Mouse (Mus musculus) c-Kit-negative CD71-positive TER-119-positive erythroid progenitor cells, embryonic 14.5 days (primary cell): Measurements from ENCODE around the gene Bcl2l1.
A peak's percentile ranks its signal among the peaks of the same experiment; 100 is the strongest.

Experiments
- DNase-seq: peaks from one replicate; pipeline ENCODE4 v3.0.0-alpha.2; 2013; ENCODE audit warnings: low read depth, low spot score

Bcl2l1 gene

GRCm38 (mm10) chr2:152831019-152831878 is at the start of gene Bcl2l1:
Gene Bcl2l1 (minus strand): TSS chr2:152831728.
- peak; percentile 96 for DNase-seq

- no peak for DNase-seq
Observed at GRCm38 (mm10) chr2:152880898-152881297, 49.4 kb upstream of the Bcl2l1 start.

- no peak for DNase-seq
Observed at GRCm38 (mm10) chr2:152878239-152878638, 46.7 kb upstream of the Bcl2l1 start.

GRCm38 (mm10) chr2:152863346-152863745 is 31.8 kb upstream of the Bcl2l1 start:
- DNase-seq, result no peak

GRCm38 (mm10) chr2:152862638-152863037 is 31.1 kb upstream of the Bcl2l1 start:
- no peak for DNase-seq

- no peak for DNase-seq
Observed at GRCm38 (mm10) chr2:152861891-152862290, 30.4 kb upstream of the Bcl2l1 start.

- DNase-seq, result no peak
Observed at GRCm38 (mm10) chr2:152859501-152859900, 28.0 kb upstream of the Bcl2l1 start.

GRCm38 (mm10) chr2:152848466-152848865 is 16.9 kb upstream of the Bcl2l1 start:
- peak; percentile 48 for DNase-seq

GRCm38 (mm10) chr2:152847815-152848302 is 16.3 kb upstream of the Bcl2l1 start, which contains the start of gene Tpx2:
Gene Tpx2 (plus strand): TSS chr2:152847964.
- peak; percentile 100 for DNase-seq

GRCm38 (mm10) chr2:152847057-152847814 is 15.7 kb upstream of the Bcl2l1 start:
- DNase-seq, result no peak

- DNase-seq, result no peak
Observed at GRCm38 (mm10) chr2:152842741-152843140, 11.2 kb upstream of the Bcl2l1 start.

- no peak for DNase-seq
Observed at GRCm38 (mm10) chr2:152839256-152839655, 7.7 kb upstream of the Bcl2l1 start.

- peak; percentile 72 for DNase-seq
Observed at GRCm38 (mm10) chr2:152830021-152830921, 1.3 kb downstream of the Bcl2l1 start.

- DNase-seq, result no peak
Observed at GRCm38 (mm10) chr2:152829367-152829881, 2.1 kb downstream of the Bcl2l1 start.

GRCm38 (mm10) chr2:152828532-152828931 is 3.0 kb downstream of the Bcl2l1 start:
- no peak for DNase-seq

- no peak for DNase-seq
Observed at GRCm38 (mm10) chr2:152828011-152828370, 3.5 kb downstream of the Bcl2l1 start.

- no peak for DNase-seq
Observed at GRCm38 (mm10) chr2:152827321-152828010, 4.1 kb downstream of the Bcl2l1 start.

- no peak for DNase-seq
Observed at GRCm38 (mm10) chr2:152826481-152826880, 5.0 kb downstream of the Bcl2l1 start.

GRCm38 (mm10) chr2:152825713-152826112 is 5.8 kb downstream of the Bcl2l1 start:
- DNase-seq, result no peak

- no peak for DNase-seq
Observed at GRCm38 (mm10) chr2:152825168-152825697, 6.3 kb downstream of the Bcl2l1 start.
